ENCODE assay signal across 26 mouse cellular contexts in genomic region chr13:68787286-68788061, GRCm38 (mm10).
A peak's percentile ranks its signal among the peaks of the same experiment; 100 is the strongest.
DNase-seq lines count a peak whose midpoint lies in the region; ATAC-seq and TF ChIP-seq lines count a peak whose summit lies in the region.
"Had no signal": no experiment of that assay in that cellular context is flagged by ENCODE, and none has a peak within 500 bp of the region (broad histone marks: within the 10 kb centered on the region; RNA-seq: fewer than 3 reads in every experiment).

No protein-coding gene starts in this region.

- no peak for DNase-seq in kidney, postnatal 0 days (ENCODE audit: low spot score)
- no peak for DNase-seq in lung, adult 2 months
- peak; percentile 13 for DNase-seq in brain, adult 2 months (ENCODE audit: low read depth, low spot score)
- peak; percentile 41 for DNase-seq in layer of hippocampus, adult 9-11 months
- DNase-seq in adrenal gland, postnatal 36 days = no peak
- DNase-seq: B cell, adult 2 months; cerebellum, adult 8-10 months; cerebellum, postnatal 25 days; forebrain, postnatal 0 days; gastrocnemius, postnatal 36 days; heart, adult 2 months; kidney, adult 11 months; liver; midbrain, embryonic 14.5 days had no signal

- peak; percentile 68; the same call in 1 of the 2 replicates for ATAC-seq in kidney, postnatal 0 days (replicated peaks; ENCODE audit: low FRiP score, low read depth)
- ATAC-seq in kidney, embryonic 14.5 days (ENCODE audit: low FRiP score, low TSS enrichment) = no peak
- peak; percentile 59 for ATAC-seq in lung, embryonic 16.5 days (ENCODE audit: low read depth)
- ATAC-seq in intestine, embryonic 15.5 days = no peak
- ATAC-seq: forebrain, postnatal 0 days had no signal

- no peak for TF ChIP-seq CTCF in kidney, postnatal 0 days (IDR thresholded peaks at IDR 0.05; ENCODE audit: low read depth)
- TF ChIP-seq CTCF in lung, adult 2 months (IDR thresholded peaks at IDR 0.05; ENCODE audit: insufficient read depth, low read length) = no peak

- TF ChIP-seq POLR2A in lung, adult 2 months (IDR thresholded peaks at IDR 0.05; ENCODE audit: borderline replicate concordance, extremely low read depth, low read depth, low read length) = no peak

- H3K27me3 ChIP-seq in kidney, postnatal 0 days (ENCODE audit: insufficient read depth, low read length) = no peaks in the 10 kb centered on the region
- H3K27me3 ChIP-seq in kidney, embryonic 14.5 days (ENCODE audit: control insufficient read depth, insufficient read depth, low read length) = no peaks in the 10 kb centered on the region
- H3K27me3 ChIP-seq in lung, embryonic 16.5 days (ENCODE audit: control insufficient read depth, insufficient read depth, low read depth, low read length) = no peaks in the 10 kb centered on the region
- H3K27me3 ChIP-seq in intestine, embryonic 15.5 days (replicated peaks) = no peaks in the 10 kb centered on the region
- H3K27me3 ChIP-seq: embryonic facial prominence, embryonic 15.5 days; forebrain, embryonic 12.5 days; heart, embryonic 12.5 days; neural tube, embryonic 15.5 days; stomach, embryonic 15.5 days had no signal

- H3K9me3 ChIP-seq in kidney, postnatal 0 days (replicated peaks; ENCODE audit: low read length) = no peaks in the 10 kb centered on the region
- no peaks in the 10 kb centered on the region for H3K9me3 ChIP-seq in kidney, embryonic 14.5 days (ENCODE audit: control insufficient read depth, low read length)
- H3K9me3 ChIP-seq in lung, embryonic 16.5 days (ENCODE audit: control insufficient read depth, low read length) = no peaks in the 10 kb centered on the region
- no peaks in the 10 kb centered on the region for H3K9me3 ChIP-seq in intestine, embryonic 15.5 days
- H3K9me3 ChIP-seq: embryonic facial prominence, embryonic 10.5 days; embryonic facial prominence, embryonic 15.5 days; forebrain, embryonic 12.5 days; neural tube, embryonic 15.5 days; stomach, embryonic 15.5 days had no signal

- 71% methylated on average over 8 of the region's 8 CpGs for WGBS in kidney, postnatal 0 days
- WGBS in kidney, embryonic 14.5 days = 76% methylated on average over 8 of the region's 8 CpGs
- WGBS in lung, embryonic 16.5 days = 60% methylated on average over 8 of the region's 8 CpGs
- 67% methylated on average over 8 of the region's 8 CpGs for WGBS in lung, adult 2 months
- 84% methylated on average over 8 of the region's 8 CpGs for WGBS in intestine, embryonic 15.5 days

- no peak overlapping the region for H3K27ac ChIP-seq in kidney, postnatal 0 days
- no peak overlapping the region for H3K27ac ChIP-seq in kidney, embryonic 14.5 days (ENCODE audit: low read depth, low read length)
- peak overlapping the region; percentile 43 for H3K27ac ChIP-seq in lung, embryonic 16.5 days (ENCODE audit: low read length)
- no peak overlapping the region for H3K27ac ChIP-seq in intestine, embryonic 15.5 days
- H3K27ac ChIP-seq: embryonic facial prominence, embryonic 10.5 days; embryonic facial prominence, embryonic 15.5 days; forebrain, embryonic 12.5 days; heart, adult 2 months; hindbrain, embryonic 14.5 days; liver, embryonic 14.5 days; macrophage; neural tube, embryonic 15.5 days; stomach, embryonic 15.5 days had no signal

- no peak overlapping the region for H3K4me3 ChIP-seq in kidney, postnatal 0 days (replicated peaks; ENCODE audit: low read depth, low read length)
- H3K4me3 ChIP-seq in kidney, embryonic 14.5 days (ENCODE audit: low read length) = no peak overlapping the region
- no peak overlapping the region for H3K4me3 ChIP-seq in lung, embryonic 16.5 days (ENCODE audit: low read length)
- H3K4me3 ChIP-seq in lung, adult 2 months (replicated peaks; ENCODE audit: extremely low read depth, low read depth, low read length) = no peak overlapping the region
- H3K4me3 ChIP-seq in intestine, embryonic 15.5 days (replicated peaks) = no peak overlapping the region
- H3K4me3 ChIP-seq: embryonic facial prominence, embryonic 10.5 days; embryonic facial prominence, embryonic 15.5 days; forebrain, embryonic 12.5 days; heart, adult 2 months; heart, embryonic 12.5 days; neural tube, embryonic 15.5 days; stomach, embryonic 15.5 days had no signal

- H3K4me1 ChIP-seq in kidney, postnatal 0 days (replicated peaks; ENCODE audit: insufficient read depth, low read length) = no peaks in the 10 kb centered on the region
- H3K4me1 ChIP-seq in kidney, embryonic 14.5 days (ENCODE audit: control insufficient read depth, insufficient read depth, low read length) = no peaks in the 10 kb centered on the region
- peaks cover 2% of the 10 kb centered on the region; the same call in 1 of the 2 replicates for H3K4me1 ChIP-seq in lung, embryonic 16.5 days (replicated peaks; ENCODE audit: control insufficient read depth, insufficient read depth, low read length)
- no peaks in the 10 kb centered on the region for H3K4me1 ChIP-seq in lung, adult 2 months (ENCODE audit: control insufficient read depth, insufficient read depth, low read length)
- H3K4me1 ChIP-seq in intestine, embryonic 15.5 days (replicated peaks) = no peaks in the 10 kb centered on the region
- H3K4me1 ChIP-seq: embryonic facial prominence, embryonic 10.5 days; embryonic facial prominence, embryonic 15.5 days; forebrain, embryonic 12.5 days; heart, embryonic 12.5 days; neural tube, embryonic 15.5 days; stomach, embryonic 15.5 days had no signal

- no peak overlapping the region for H3K4me2 ChIP-seq in kidney, postnatal 0 days (ENCODE audit: low read length)
- no peak overlapping the region for H3K4me2 ChIP-seq in kidney, embryonic 14.5 days (replicated peaks; ENCODE audit: low read depth, low read length)
- no peak overlapping the region for H3K4me2 ChIP-seq in lung, embryonic 16.5 days (ENCODE audit: low read depth, low read length)
- no peak overlapping the region for H3K4me2 ChIP-seq in intestine, embryonic 15.5 days (replicated peaks)
- H3K4me2 ChIP-seq: embryonic facial prominence, embryonic 15.5 days; forebrain, embryonic 12.5 days; heart, embryonic 12.5 days; hindbrain, embryonic 14.5 days; neural tube, embryonic 15.5 days; stomach, embryonic 15.5 days had no signal

- no peak overlapping the region for H3K9ac ChIP-seq in kidney, postnatal 0 days (ENCODE audit: low read depth, low read length)
- H3K9ac ChIP-seq in kidney, embryonic 14.5 days (ENCODE audit: low read depth, low read length) = no peak overlapping the region
- no peak overlapping the region for H3K9ac ChIP-seq in lung, embryonic 16.5 days (ENCODE audit: low read length)
- H3K9ac ChIP-seq in intestine, embryonic 15.5 days = no peak overlapping the region
- H3K9ac ChIP-seq: embryonic facial prominence, embryonic 15.5 days; forebrain, embryonic 12.5 days; forebrain, postnatal 0 days; heart, embryonic 12.5 days; hindbrain, embryonic 14.5 days; liver, embryonic 14.5 days; neural tube, embryonic 15.5 days; stomach, embryonic 15.5 days had no signal

- no peaks in the 10 kb centered on the region for H3K36me3 ChIP-seq in kidney, postnatal 0 days (ENCODE audit: insufficient read depth, low read length)
- H3K36me3 ChIP-seq in kidney, embryonic 14.5 days (ENCODE audit: control insufficient read depth, insufficient read depth, low read length) = no peaks in the 10 kb centered on the region
- no peaks in the 10 kb centered on the region for H3K36me3 ChIP-seq in lung, embryonic 16.5 days (ENCODE audit: control insufficient read depth, insufficient read depth, low read length)
- no peaks in the 10 kb centered on the region for H3K36me3 ChIP-seq in intestine, embryonic 15.5 days
- H3K36me3 ChIP-seq: embryonic facial prominence, embryonic 10.5 days; embryonic facial prominence, embryonic 15.5 days; forebrain, embryonic 12.5 days; heart, embryonic 12.5 days; neural tube, embryonic 15.5 days; stomach, embryonic 15.5 days had no signal

Comparison
In these comparisons a context has a peak if more than half of its experiments do, and no peak if none do; other contexts are left out.
1. ATAC-seq: peak in kidney, postnatal 0 days (single experiment) and lung, embryonic 16.5 days (single experiment); none in kidney, embryonic 14.5 days (single experiment) and intestine, embryonic 15.5 days (single experiment).
2. DNase-seq: peak in brain, adult 2 months (single experiment) and layer of hippocampus, adult 9-11 months (single experiment); none in kidney, postnatal 0 days (single experiment), lung, adult 2 months (single experiment) and adrenal gland, postnatal 36 days (0 of 2).